Mouse (Mus musculus): ENCODE measurements at regions not wholly inside any gene's neighbourhood (a gene's known extent, or its start where the extent isn't known, plus 50 kb on each side); places are given as distances from the start of the nearest gene placed in this dataset.

DNA sequence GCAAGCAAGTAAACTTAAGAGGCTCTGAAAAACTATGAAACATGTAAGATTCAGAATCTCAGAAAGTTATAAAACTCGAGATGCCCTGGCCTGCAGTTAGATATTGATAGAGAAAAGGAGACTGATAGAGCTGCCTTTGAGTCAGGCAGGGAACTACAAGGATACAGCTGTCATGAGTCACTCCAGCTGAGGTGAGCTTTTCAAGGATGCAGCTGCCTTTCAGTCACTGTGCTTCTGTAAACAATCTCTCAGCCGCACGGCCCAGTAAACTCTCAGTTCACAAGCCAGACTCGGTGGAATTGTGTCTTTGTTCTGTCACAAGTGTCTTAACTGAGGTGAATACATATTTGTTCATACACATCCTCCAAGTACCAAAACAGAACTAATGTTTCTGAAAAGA is 334.9 kb upstream of the Rsrc1 start:
- 70% methylated on average over 4 of the region's 4 CpGs for WGBS
- TF ChIP-seq CTCF (IDR thresholded peaks at IDR 0.05; ENCODE audit: control insufficient read depth, insufficient read depth, low read length) (no peak), POLR2A (IDR thresholded peaks at IDR 0.05; ENCODE audit: borderline replicate concordance, control insufficient read depth, low read depth, low read length) (no peak)
- no peak overlapping the region for H3K27ac ChIP-seq (ENCODE audit: control insufficient read depth, insufficient read depth, low read depth, low read length, poor library complexity)
- H3K4me3 ChIP-seq (replicated peaks; ENCODE audit: control insufficient read depth, low read depth, low read length), result no peak overlapping the region
- H3K4me1 ChIP-seq (ENCODE audit: control insufficient read depth, insufficient read depth, low read length), result no peaks in the 10 kb centered on the region

DNA sequence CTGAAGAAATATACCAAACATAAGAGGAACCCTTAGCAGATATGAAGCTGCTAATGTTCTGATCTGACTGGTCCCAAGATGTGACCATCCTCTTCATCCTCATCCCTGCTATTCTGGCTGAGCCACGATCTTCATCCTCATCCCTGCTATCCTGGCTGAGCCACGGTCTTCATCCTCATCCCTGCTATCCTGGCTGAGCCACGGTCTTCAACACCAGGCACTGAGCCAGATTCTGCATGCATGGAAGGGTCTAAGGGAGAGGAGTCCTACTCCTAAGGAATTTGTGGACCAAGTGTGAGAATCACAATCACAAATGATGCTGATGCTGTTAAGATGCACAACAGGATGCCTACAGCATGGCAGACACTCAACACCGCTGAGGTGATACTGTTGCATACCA is 331.9 kb upstream of the Rsrc1 start:
- WGBS, result 85% methylated on average over 4 of the region's 4 CpGs
- no peaks in the 10 kb centered on the region for H3K4me1 ChIP-seq (ENCODE audit: control insufficient read depth, insufficient read depth, low read length)
- TF ChIP-seq POLR2A (IDR thresholded peaks at IDR 0.05; ENCODE audit: borderline replicate concordance, control insufficient read depth, low read depth, low read length), result no peak
- TF ChIP-seq CTCF (IDR thresholded peaks at IDR 0.05; ENCODE audit: control insufficient read depth, insufficient read depth, low read length), result no peak

DNA sequence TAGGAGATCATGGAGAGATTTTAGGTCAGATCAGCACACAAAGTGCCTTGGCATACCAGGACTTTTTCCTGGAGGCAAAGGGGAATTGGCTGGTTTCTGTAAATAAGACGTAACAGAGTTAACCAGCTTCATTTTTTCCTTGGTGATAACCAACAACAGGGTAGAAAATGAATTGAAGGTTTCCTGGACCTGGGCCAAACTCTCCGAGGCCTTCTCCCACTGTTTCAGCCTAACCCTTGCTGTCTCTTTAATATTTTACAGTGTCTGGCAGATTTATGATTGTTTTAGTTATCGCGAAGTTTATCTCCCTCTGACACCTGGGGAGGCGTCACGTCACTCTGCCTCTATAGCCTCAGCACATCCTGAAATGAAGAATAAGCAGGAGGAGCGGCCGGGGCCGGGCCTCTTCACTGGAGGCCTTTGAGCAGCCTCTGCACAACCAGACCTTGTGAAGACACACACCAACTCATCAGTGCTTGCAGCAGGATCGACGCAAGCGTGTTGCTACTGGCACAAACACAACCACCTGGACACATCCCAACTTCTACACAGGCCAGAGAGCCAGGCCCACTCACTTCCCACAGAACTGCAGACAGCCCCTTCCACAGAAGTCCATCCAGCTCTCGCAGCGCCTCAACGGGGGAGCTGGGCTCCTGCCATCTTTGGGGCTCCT is 331.0 kb upstream of the Rsrc1 start:
- TF ChIP-seq POLR2A (IDR thresholded peaks at IDR 0.05; ENCODE audit: borderline replicate concordance, control insufficient read depth, low read depth, low read length) (no peak), CTCF (IDR thresholded peaks at IDR 0.05; ENCODE audit: control insufficient read depth, insufficient read depth, low read length) (no peak)
- 68% methylated on average over 15 of the region's 15 CpGs for WGBS

More for the DNA sequence above, 331.9 kb upstream of the Rsrc1 start:
- Histone ChIP-seq H3K27ac (ENCODE audit: control insufficient read depth, insufficient read depth, low read depth, low read length, poor library complexity) (no peak overlapping the region), H3K4me3 (replicated peaks; ENCODE audit: control insufficient read depth, low read depth, low read length) (no peak overlapping the region)

DNA sequence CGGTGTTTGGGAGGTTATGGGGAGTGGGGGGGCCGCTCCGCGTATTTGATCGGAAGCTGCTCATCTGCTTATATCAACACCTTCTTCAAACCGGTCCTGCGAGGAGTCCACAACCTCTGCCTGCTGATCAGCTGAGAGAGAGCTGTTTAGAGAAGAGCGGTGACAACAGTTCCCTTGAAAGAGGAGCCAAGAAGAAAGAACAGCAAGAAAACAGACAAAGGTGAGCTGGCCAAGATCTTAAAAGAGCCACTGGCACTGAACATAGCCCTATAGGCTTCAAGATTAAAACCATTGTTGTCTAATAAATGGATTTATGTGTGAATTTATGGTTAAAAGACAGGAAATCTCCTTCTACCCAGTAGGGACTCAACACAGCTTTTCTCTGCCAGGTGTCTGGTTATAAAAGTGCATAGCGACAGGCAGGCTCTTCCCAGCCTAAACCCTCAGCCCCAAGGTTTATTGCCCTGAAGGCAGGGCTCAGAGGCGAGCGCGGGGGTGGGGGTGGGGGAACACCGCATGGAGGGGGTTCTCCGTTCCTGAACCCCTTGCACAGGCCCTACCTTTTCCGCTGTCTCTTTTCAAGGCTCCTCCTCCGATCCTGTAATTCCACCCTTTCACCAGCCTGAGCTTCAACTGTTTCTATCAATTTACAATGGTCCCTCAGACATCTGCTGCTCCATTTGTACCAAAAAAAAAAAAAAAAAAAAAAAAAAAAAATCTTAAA is 330.3 kb upstream of the Rsrc1 start:
- no peaks in the 10 kb centered on the region for H3K4me1 ChIP-seq (ENCODE audit: control insufficient read depth, insufficient read depth, low read length)
- H3K4me3 ChIP-seq (replicated peaks; ENCODE audit: control insufficient read depth, low read depth, low read length), result no peak overlapping the region
- H3K27ac ChIP-seq (ENCODE audit: control insufficient read depth, insufficient read depth, low read depth, low read length, poor library complexity), result no peak overlapping the region
- WGBS, result 86% methylated on average over 16 of the region's 16 CpGs
- TF ChIP-seq POLR2A (IDR thresholded peaks at IDR 0.05; ENCODE audit: borderline replicate concordance, control insufficient read depth, low read depth, low read length) (no peak), CTCF (IDR thresholded peaks at IDR 0.05; ENCODE audit: control insufficient read depth, insufficient read depth, low read length) (no peak)

More for the DNA sequence above, 331.0 kb upstream of the Rsrc1 start:
- Histone ChIP-seq H3K4me1 (ENCODE audit: control insufficient read depth, insufficient read depth, low read length) (no peaks in the 10 kb centered on the region), H3K4me3 (replicated peaks; ENCODE audit: control insufficient read depth, low read depth, low read length) (no peak overlapping the region), H3K27ac (ENCODE audit: control insufficient read depth, insufficient read depth, low read depth, low read length, poor library complexity) (no peak overlapping the region)

- no peak for TF ChIP-seq CTCF (IDR thresholded peaks at IDR 0.05; ENCODE audit: control insufficient read depth, insufficient read depth, low read length)
- no peak for TF ChIP-seq POLR2A (IDR thresholded peaks at IDR 0.05; ENCODE audit: borderline replicate concordance, control insufficient read depth, low read depth, low read length)
- no peaks in the 10 kb centered on the region for H3K4me1 ChIP-seq (ENCODE audit: control insufficient read depth, insufficient read depth, low read length)
- WGBS, result 70% methylated on average over 7 of the region's 7 CpGs
- no peak overlapping the region for H3K4me3 ChIP-seq (replicated peaks; ENCODE audit: control insufficient read depth, low read depth, low read length)
- H3K27ac ChIP-seq (ENCODE audit: control insufficient read depth, insufficient read depth, low read depth, low read length, poor library complexity), result no peak overlapping the region
Observed at GRCm38 (mm10) chr3:66652139-66652846, 328.9 kb upstream of the Rsrc1 start.

- 86% methylated on average over 2 of the region's 2 CpGs for WGBS
- Histone ChIP-seq H3K27ac (ENCODE audit: control insufficient read depth, insufficient read depth, low read depth, low read length, poor library complexity) (no peak overlapping the region), H3K4me1 (ENCODE audit: control insufficient read depth, insufficient read depth, low read length) (no peaks in the 10 kb centered on the region), H3K4me3 (replicated peaks; ENCODE audit: control insufficient read depth, low read depth, low read length) (no peak overlapping the region)
- TF ChIP-seq POLR2A (IDR thresholded peaks at IDR 0.05; ENCODE audit: borderline replicate concordance, control insufficient read depth, low read depth, low read length), result no peak
- no peak for TF ChIP-seq CTCF (IDR thresholded peaks at IDR 0.05; ENCODE audit: control insufficient read depth, insufficient read depth, low read length)
Observed at GRCm38 (mm10) chr3:66653961-66654360, 327.2 kb upstream of the Rsrc1 start.

- no peaks in the 10 kb centered on the region for H3K4me1 ChIP-seq (ENCODE audit: control insufficient read depth, insufficient read depth, low read length)
- WGBS, result 50% methylated on average over 1 of the region's 1 CpGs
- TF ChIP-seq CTCF (IDR thresholded peaks at IDR 0.05; ENCODE audit: control insufficient read depth, insufficient read depth, low read length) (no peak), POLR2A (IDR thresholded peaks at IDR 0.05; ENCODE audit: borderline replicate concordance, control insufficient read depth, low read depth, low read length) (no peak)
- H3K27ac ChIP-seq (ENCODE audit: control insufficient read depth, insufficient read depth, low read depth, low read length, poor library complexity), result no peak overlapping the region
- no peak overlapping the region for H3K4me3 ChIP-seq (replicated peaks; ENCODE audit: control insufficient read depth, low read depth, low read length)
Observed at GRCm38 (mm10) chr3:66654860-66655259, 326.3 kb upstream of the Rsrc1 start.

DNA sequence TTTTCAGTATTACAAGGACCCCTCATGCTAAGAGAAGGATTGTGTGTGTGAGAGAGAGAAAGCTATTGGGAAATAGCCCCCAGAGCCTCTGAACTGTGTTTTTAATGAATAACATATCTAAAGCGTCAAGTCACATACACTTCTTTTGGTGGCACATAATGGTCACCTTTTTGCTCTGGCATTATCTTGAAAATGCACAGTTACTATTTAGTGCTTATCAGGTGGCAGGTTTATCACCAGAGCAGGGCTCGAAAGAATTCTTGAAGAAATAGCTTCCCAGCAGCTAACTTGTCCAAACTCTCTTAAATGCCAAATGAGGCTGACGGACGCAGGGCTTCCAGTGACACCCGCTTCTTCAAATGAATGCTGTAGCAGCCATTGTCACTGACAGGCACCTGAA is 324.7 kb upstream of the Rsrc1 start:
- 74% methylated on average over 5 of the region's 5 CpGs for WGBS
- Histone ChIP-seq H3K4me1 (ENCODE audit: control insufficient read depth, insufficient read depth, low read length) (no peaks in the 10 kb centered on the region; the same call in 1 of the 2 replicates), H3K4me3 (replicated peaks; ENCODE audit: control insufficient read depth, low read depth, low read length) (no peak overlapping the region), H3K27ac (ENCODE audit: control insufficient read depth, insufficient read depth, low read depth, low read length, poor library complexity) (no peak overlapping the region)
- no peak for TF ChIP-seq CTCF (IDR thresholded peaks at IDR 0.05; ENCODE audit: control insufficient read depth, insufficient read depth, low read length)
- no peak for TF ChIP-seq POLR2A (IDR thresholded peaks at IDR 0.05; ENCODE audit: borderline replicate concordance, control insufficient read depth, low read depth, low read length)
